Mouse (Mus musculus): ENCODE data around the gene Nanp.

DNA sequence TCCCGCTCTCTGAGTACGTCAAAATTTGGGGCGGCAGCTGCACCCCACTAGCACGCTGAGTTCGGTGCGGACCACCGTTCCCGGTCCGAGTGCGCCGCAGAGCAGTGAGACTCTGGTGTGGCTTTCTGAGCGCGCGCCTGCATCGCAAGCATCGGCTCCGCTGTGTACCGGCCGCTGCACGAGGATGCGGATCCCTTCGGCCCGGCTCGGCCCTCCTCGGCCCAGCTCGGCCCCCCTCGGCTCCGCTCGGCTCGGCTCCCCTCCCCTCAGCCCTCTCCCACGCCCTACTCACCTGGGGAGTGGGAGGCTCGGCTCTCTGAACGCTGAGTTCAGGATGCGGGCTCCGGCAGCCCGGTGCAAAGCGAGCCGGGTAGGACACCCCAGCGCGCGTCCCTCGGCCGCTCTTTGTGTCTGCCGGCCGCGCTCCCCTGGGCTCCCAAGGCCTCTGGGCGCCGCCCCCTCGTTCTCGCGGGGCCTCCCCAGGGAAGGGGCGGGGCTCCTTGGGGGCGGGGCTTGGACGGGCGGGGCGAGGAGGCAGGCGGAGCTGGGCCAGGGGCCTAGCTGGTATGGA, 30.2 kb downstream of the Nanp start:
- TF ChIP-seq EP300 (IDR thresholded peaks at IDR 0.05; ENCODE audit: low read depth) (no peak), CTCF (IDR thresholded peaks at IDR 0.05; ENCODE audit: low read depth) (no peak)
